Mouse (Mus musculus) liver, adult 2 months (tissue): ENCODE measurements around the gene Fgr.

Experiments
- CTCF ChIP-seq: fragments of 200-500 bp; IDR thresholded peaks from 2 replicates; pipeline ENCODE4 v1.5.1; 2011; ENCODE audit warnings: low read depth, low read length, control low read depth
- POLR2A ChIP-seq: fragments of 200-500 bp; IDR thresholded peaks from 2 replicates; pipeline ENCODE4 v1.6.1; 2011; ENCODE audit warnings: low read length, control low read depth; ENCODE audit not compliant: insufficient read depth; ENCODE audit errors: extremely low read depth

DNA sequence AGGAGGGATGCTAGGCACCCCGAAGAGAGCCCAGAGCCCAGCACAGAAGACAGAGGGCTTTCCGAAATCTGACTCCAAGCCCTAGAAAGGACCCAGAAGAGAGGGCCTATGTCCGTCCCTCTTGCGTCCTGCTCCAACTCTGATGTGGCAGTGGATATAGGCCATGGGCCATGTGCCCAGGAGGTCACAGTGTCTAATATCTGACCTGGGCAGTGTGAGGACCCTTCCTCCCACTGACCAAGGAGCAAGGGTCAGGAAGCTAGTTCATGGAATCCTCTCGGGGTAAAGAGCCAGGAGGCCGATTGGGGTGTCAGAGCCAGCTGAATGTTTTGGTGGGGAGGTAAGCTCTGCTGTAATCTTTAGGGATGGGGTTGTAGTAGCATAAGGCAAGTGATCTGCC is 55.0 kb downstream of the Fgr start:
- no peak for TF ChIP-seq CTCF
- no peak for TF ChIP-seq POLR2A
